Comparison of ENCODE assay signal across 7 mouse cellular contexts in the genomic region with DNA sequence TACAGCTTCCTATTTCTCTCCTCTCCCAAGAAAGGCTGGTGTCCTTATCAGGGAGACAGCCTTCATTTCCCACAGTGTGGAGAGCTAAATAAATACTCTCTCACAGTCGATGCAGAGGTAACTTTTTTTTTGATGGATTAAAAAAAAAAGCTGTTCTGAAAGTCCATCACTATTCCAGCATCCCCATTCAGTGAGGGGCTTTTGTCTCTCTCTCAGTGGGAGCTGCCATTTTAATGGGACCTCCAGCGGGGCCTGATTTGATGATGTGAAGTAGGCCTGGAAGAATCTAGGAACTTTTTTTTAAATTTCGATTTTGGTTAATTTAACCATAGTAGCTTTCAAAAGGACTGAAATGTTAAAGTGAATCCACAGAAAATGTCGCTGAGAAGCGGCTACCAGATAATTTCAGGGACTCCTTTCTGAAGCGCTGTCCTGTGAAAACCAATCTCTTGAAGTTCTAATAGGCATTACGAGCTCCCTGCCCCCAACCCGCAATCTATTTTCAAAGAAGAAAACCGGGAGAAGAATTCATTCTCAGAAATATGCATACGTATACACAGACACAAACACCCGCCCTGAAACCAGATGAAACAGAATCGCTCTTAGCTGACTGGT.
DNase-seq lines count a peak whose midpoint lies in the region; ATAC-seq and TF ChIP-seq lines count a peak whose summit lies in the region.
"Not testable (repeated sequence)": the region's sequence is repeated elsewhere in the genome, so short reads cannot be mapped to it uniquely, and the experiment has no call there.

No protein-coding gene starts in this region.

- peak overlapping the region; percentile 65 for H3K4me2 ChIP-seq in embryonic facial prominence, embryonic 13.5 days
- H3K4me2 ChIP-seq in hindbrain, embryonic 13.5 days, result peak overlapping the region; percentile 69
- H3K4me2 ChIP-seq in lung, postnatal 0 days (replicated peaks; ENCODE audit: low read depth, low read length), result peak overlapping the region; percentile 52; the same call in 1 of the 2 replicates
- H3K4me2 ChIP-seq in neural tube, embryonic 11.5 days (ENCODE audit: low read depth), result peak overlapping the region; percentile 54

- not testable (repeated sequence) for H3K27me3 ChIP-seq in embryonic facial prominence, embryonic 13.5 days; hindbrain, embryonic 13.5 days; lung, postnatal 0 days (replicated peaks; ENCODE audit: insufficient read depth, low read length); neural tube, embryonic 11.5 days (ENCODE audit: control insufficient read depth, insufficient read depth, low read length)

- 6% methylated on average over 12 of the region's 12 CpGs for WGBS in embryonic facial prominence, embryonic 13.5 days
- 5% methylated on average over 12 of the region's 12 CpGs for WGBS in hindbrain, embryonic 13.5 days
- 16% methylated on average over 12 of the region's 12 CpGs for WGBS in lung, postnatal 0 days
- WGBS in neural tube, embryonic 11.5 days, result 5% methylated on average over 11 of the region's 12 CpGs

- not testable (repeated sequence) for H3K9ac ChIP-seq in embryonic facial prominence, embryonic 13.5 days; lung, postnatal 0 days (replicated peaks; ENCODE audit: low read depth); neural tube, embryonic 11.5 days (ENCODE audit: low read length)
- H3K9ac ChIP-seq in hindbrain, embryonic 13.5 days, result peak overlapping the region; percentile 65; the same call in 1 of the 2 replicates

- ATAC-seq in embryonic facial prominence, embryonic 13.5 days (ENCODE audit: insufficient number of reproducible peaks, insufficient read depth, low FRiP score, low TSS enrichment, low read depth); hindbrain, embryonic 13.5 days (ENCODE audit: low FRiP score); lung, postnatal 0 days; neural tube, embryonic 11.5 days (ENCODE audit: insufficient read depth, low FRiP score, low TSS enrichment): not testable (repeated sequence)

- not testable (repeated sequence) for TF ChIP-seq EP300 in lung, postnatal 0 days (IDR thresholded peaks at IDR 0.05)

- not testable (repeated sequence) for H3K4me1 ChIP-seq in embryonic facial prominence, embryonic 13.5 days; lung, postnatal 0 days (ENCODE audit: insufficient read depth, low read depth, low read length); neural tube, embryonic 11.5 days (ENCODE audit: control insufficient read depth, insufficient read depth, low read length)
- peaks cover 11% of the 10 kb centered on the region; the same call in 1 of the 2 replicates for H3K4me1 ChIP-seq in hindbrain, embryonic 13.5 days (replicated peaks)

- not testable (repeated sequence) for H3K9me3 ChIP-seq in embryonic facial prominence, embryonic 13.5 days; hindbrain, embryonic 13.5 days; lung, postnatal 0 days (ENCODE audit: low read length); neural tube, embryonic 11.5 days (ENCODE audit: control insufficient read depth, low read length)

- DNase-seq in Muller cell, postnatal 12 days (ENCODE audit: inconsistent ontology term), result peak; percentile 8
- not testable (repeated sequence) for DNase-seq in gastrocnemius, adult 2 months; layer of hippocampus, adult 2 months (ENCODE audit: low spot score in 2 of 2); lung, postnatal 0 days (ENCODE audit: low spot score)
- DNase-seq in neural tube, embryonic 11.5 days (ENCODE audit: low spot score), result peak; percentile 29

- TF ChIP-seq CTCF in gastrocnemius, adult 2 months (IDR thresholded peaks at IDR 0.05); layer of hippocampus, adult 2 months (conservative IDR thresholded peaks at IDR 0.05); lung, postnatal 0 days (IDR thresholded peaks at IDR 0.05): not testable (repeated sequence)

- H3K4me3 ChIP-seq in embryonic facial prominence, embryonic 13.5 days, result peak overlapping the region; percentile 38
- H3K4me3 ChIP-seq in gastrocnemius, adult 2 months, result peak overlapping the region; percentile 64
- H3K4me3 ChIP-seq in hindbrain, embryonic 13.5 days, result peak overlapping the region; percentile 39; the same call in 1 of the 2 replicates
- H3K4me3 ChIP-seq in layer of hippocampus, adult 2 months, result peak overlapping the region; percentile 50
- not testable (repeated sequence) for H3K4me3 ChIP-seq in lung, postnatal 0 days (ENCODE audit: low read depth, low read length)
- H3K4me3 ChIP-seq in neural tube, embryonic 11.5 days (ENCODE audit: low read depth, low read length), result peak overlapping the region; percentile 18; the same call in 1 of the 2 replicates

- H3K36me3 ChIP-seq in embryonic facial prominence, embryonic 13.5 days; hindbrain, embryonic 13.5 days; lung, postnatal 0 days (ENCODE audit: insufficient read depth, low read length); neural tube, embryonic 11.5 days (ENCODE audit: control insufficient read depth, insufficient read depth, low read length): not testable (repeated sequence)

- H3K27ac ChIP-seq in embryonic facial prominence, embryonic 13.5 days; gastrocnemius, adult 2 months; hindbrain, embryonic 13.5 days; layer of hippocampus, adult 2 months; lung, postnatal 0 days (ENCODE audit: low read length); neural tube, embryonic 11.5 days (ENCODE audit: low read depth, low read length): not testable (repeated sequence)

- intact Hi-C loops in gastrocnemius, adult 2 months (cut with DNase I), result loop anchor here (10.0 kb wide), 1 partner anchor 193 kb away; a partner anchor contains a TSS
